Mouse (Mus musculus): ENCODE measurements around the gene Hamp2.

The Hamp2 gene

GRCm38 (mm10) chr7:30890681-30891080 lies 33.8 kb downstream of the Hamp2 start:
- no peak for DNase-seq

- DNase-seq = no peak
These were observed 35.7 kb downstream of the Hamp2 start for GRCm38 (mm10) chr7:30888786-30889185.

DNA sequence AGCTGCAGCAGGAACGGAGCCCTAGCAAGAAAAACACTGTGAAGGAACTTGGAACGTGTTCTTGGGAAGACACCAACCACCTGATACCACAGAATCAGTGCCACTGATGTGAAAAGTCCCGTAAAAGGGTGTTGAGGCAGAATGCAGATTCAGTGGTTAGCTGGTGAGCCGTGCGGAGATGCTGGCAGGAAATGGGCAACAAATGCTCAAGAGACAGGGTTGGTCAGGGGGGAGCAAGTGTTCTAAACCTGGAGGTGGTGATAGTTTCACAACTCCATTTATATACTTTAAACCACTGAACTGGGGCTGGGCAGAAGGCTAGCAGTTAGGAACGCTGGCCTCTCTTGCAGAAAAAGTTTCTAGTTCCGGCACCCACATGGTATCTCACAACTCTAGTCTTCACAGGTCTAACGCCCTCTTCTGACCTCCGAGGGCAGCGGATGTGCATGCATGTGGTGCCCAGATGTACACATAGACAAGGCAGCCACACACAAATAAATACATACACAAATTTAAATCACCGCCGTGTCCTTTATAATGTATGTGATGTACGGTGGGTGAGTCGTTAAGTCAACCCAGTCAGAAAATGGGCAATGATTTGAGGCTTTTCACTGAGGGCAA lies 36.8 kb downstream of the Hamp2 start:
- no peak for DNase-seq

DNA sequence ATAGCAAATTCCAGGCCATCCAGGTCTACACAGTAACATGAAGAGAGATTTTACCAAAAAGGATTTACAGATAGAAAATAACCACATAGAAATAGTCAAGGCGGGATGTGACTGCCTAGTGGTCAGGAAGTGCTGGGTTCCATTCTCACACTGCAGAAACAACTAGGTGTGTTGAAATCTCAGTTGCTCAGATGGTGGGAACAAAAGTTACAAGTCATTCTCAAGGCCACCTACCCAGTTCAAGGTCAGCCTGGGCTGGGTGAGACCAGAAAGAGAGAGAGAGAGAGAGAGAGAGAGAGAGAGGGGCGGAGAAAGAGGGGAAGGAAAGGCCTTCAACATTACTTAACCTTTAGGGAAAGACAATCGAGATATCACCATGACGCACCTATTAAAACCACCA lies 37.6 kb downstream of the Hamp2 start:
- DNase-seq = no peak

- no peak for DNase-seq
These were observed 40.4 kb downstream of the Hamp2 start for GRCm38 (mm10) chr7:30884047-30884446.

DNA sequence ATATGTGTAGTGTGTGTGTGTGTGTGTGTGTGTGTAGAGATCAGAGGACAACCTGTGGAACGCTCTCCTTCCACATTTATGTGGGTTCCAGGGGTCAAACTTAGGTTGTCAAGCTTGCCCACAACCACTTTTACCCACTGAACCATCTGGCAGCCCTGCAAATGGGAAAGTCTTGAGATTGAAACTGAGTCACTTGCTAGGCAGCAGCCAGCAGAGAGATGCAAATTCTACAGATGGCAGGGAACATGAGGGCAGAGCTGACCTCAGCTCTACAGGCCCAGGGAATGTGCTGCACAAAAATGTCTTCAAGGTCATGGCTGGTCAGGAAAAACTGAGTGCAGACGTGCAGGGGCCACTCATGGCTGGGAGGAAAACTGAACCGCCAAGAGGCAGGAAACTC lies 43.1 kb downstream of the Hamp2 start:
- DNase-seq = no peak

GRCm38 (mm10) chr7:30880176-30880575 lies 44.3 kb downstream of the Hamp2 start, which contains the start of gene Cd22:
Gene Cd22 (minus strand): TSS chr7:30880342.
- no peak for DNase-seq

GRCm38 (mm10) chr7:30878950-30879349 lies 45.5 kb downstream of the Hamp2 start:
- DNase-seq = no peak

- DNase-seq = peak; percentile 73 to 88
These were observed 51.4 kb downstream of the Hamp2 start for GRCm38 (mm10) chr7:30873083-30873482.

All from cerebellum, postnatal 25 days (tissue).